Mouse (Mus musculus) E14TG2a.4 (cell line): ENCODE results near the gene Rinl.

Source experiments
- CTCF ChIP-seq: conservative IDR thresholded peaks from 2 replicates; pipeline ENCODE4 v1.5.1; 2014; ENCODE audit warnings: low read length
- NANOG ChIP-seq: IDR thresholded peaks from 2 replicates; pipeline ENCODE4 v1.6.1; 2014; ENCODE audit warnings: borderline replicate concordance, low read length, mixed read lengths

DNA sequence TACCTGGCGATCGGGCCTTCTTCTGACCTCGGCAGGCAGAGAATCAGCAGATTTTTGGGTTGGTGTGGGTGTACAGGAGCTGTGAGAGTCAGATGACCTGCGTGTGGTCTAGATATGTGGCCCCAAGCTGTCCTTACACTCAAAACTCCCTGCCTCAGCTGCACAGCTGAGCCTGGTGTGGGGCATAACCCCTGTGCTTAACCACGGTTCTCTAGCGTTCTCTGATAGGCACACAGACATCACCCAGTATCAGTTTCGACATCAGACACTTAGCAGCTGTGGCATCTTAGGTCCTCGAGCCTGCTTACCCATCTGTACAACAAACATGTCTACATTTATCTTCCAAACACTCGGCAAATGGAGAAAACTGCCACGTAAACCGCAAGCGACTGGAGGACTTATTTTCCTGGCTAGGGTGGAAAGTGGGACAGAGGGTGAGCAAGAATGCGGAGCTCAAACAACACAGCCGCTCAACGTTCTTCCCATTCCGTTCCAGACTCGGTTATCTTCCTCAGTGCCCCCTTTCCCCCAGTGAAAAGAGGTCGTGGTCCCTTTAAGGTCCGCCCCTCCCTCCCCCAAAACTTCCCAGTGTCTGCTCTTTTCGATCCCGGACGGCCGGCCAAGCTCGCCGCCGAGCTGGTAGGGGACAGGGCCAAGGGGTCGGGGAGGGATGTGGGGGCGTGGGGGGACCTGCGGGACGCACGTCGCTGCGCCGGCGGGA lies 19.6 kb downstream of the Rinl start, which contains the start of gene Hnrnpl:
- TF ChIP-seq CTCF (no peak), NANOG (no peak)
